ENCODE assay signal across 28 mouse cellular contexts in the genomic region with DNA sequence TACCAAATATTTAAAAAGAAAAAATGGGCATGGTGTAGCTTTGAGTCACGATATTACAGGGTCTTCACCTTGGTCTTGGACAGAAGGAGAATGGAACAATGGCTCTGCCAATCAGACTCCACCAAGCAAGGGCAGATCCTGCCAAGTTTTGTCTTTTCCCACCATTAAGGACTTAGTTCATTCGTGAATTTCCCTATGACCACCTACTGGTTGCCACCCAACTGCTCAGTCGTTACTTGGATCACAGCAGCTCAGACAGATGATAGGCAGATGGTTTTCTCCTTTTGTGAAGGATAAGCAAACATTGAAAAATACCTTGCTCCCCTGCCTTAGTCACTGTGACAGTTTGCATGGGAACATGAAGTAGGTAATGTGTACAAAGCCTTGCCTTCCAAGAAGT.
DNase-seq lines count a peak whose midpoint lies in the region; ATAC-seq and TF ChIP-seq lines count a peak whose summit lies in the region.
"Had no signal": no experiment of that assay in that cellular context is flagged by ENCODE, and none has a peak within 500 bp of the region (broad histone marks: within the 10 kb centered on the region; RNA-seq: fewer than 3 reads in every experiment).

No protein-coding gene starts in this region.

- DNase-seq in forebrain, embryonic 11.5 days (ENCODE audit: low spot score) = no peak
- DNase-seq in intestine, embryonic 14.5 days (ENCODE audit: low spot score) = peak; percentile 24
- peak; percentile 84 for DNase-seq in brain, embryonic 14.5 days (ENCODE audit: low read depth)
- no peak for DNase-seq in kidney, adult 11 months
- DNase-seq in urinary bladder, postnatal 14 days (ENCODE audit: low spot score) = no peak
- DNase-seq: adrenal gland, postnatal 10 days; adrenal gland, postnatal 36 days; B cell, adult 2 months; cerebellum, adult 11 months; cerebellum, adult 2 months; cerebellum, adult 9-11 months; cerebellum, postnatal 25 days; gastrocnemius, postnatal 10 days; gastrocnemius, postnatal 36 days; heart, postnatal 36 days had no signal

- no peak overlapping the region for H3K9ac ChIP-seq in forebrain, embryonic 13.5 days
- H3K9ac ChIP-seq in forebrain, embryonic 11.5 days (ENCODE audit: low read length) = no peak overlapping the region
- H3K9ac ChIP-seq in intestine, embryonic 14.5 days (ENCODE audit: low read length) = no peak overlapping the region
- no peak overlapping the region for H3K9ac ChIP-seq in intestine, embryonic 15.5 days
- no peak overlapping the region for H3K9ac ChIP-seq in forebrain, embryonic 16.5 days (replicated peaks; ENCODE audit: low read depth, low read length)
- H3K9ac ChIP-seq: embryonic facial prominence, embryonic 12.5 days; embryonic facial prominence, embryonic 15.5 days; hindbrain, embryonic 13.5 days had no signal

- no peaks in the 10 kb centered on the region for H3K36me3 ChIP-seq in forebrain, embryonic 13.5 days (ENCODE audit: poor library complexity, severe bottlenecking)
- no peaks in the 10 kb centered on the region for H3K36me3 ChIP-seq in forebrain, embryonic 11.5 days (ENCODE audit: control insufficient read depth, insufficient read depth, low read length)
- no peaks in the 10 kb centered on the region for H3K36me3 ChIP-seq in intestine, embryonic 14.5 days (ENCODE audit: control insufficient read depth, insufficient read depth, low read length)
- H3K36me3 ChIP-seq in intestine, embryonic 15.5 days = no peaks in the 10 kb centered on the region
- no peaks in the 10 kb centered on the region for H3K36me3 ChIP-seq in forebrain, embryonic 16.5 days (ENCODE audit: control insufficient read depth, insufficient read depth)
- H3K36me3 ChIP-seq: embryonic facial prominence, embryonic 12.5 days; embryonic facial prominence, embryonic 15.5 days; G1E; hindbrain, embryonic 10.5 days; hindbrain, embryonic 13.5 days had no signal

- H3K27me3 ChIP-seq in forebrain, embryonic 13.5 days = no peaks in the 10 kb centered on the region
- H3K27me3 ChIP-seq in forebrain, embryonic 11.5 days (ENCODE audit: control insufficient read depth, insufficient read depth, low read length) = no peaks in the 10 kb centered on the region
- H3K27me3 ChIP-seq in intestine, embryonic 14.5 days (replicated peaks; ENCODE audit: control insufficient read depth, insufficient read depth, low read length) = no peaks in the 10 kb centered on the region
- H3K27me3 ChIP-seq in intestine, embryonic 15.5 days (replicated peaks) = no peaks in the 10 kb centered on the region
- H3K27me3 ChIP-seq in forebrain, embryonic 16.5 days (replicated peaks; ENCODE audit: control insufficient read depth, insufficient read depth, low read length) = no peaks in the 10 kb centered on the region
- H3K27me3 ChIP-seq: CH12.LX; embryonic facial prominence, embryonic 12.5 days; embryonic facial prominence, embryonic 15.5 days; hindbrain, embryonic 13.5 days; Patski had no signal

- TF ChIP-seq POLR2A in brain, embryonic 14.5 days (IDR thresholded peaks at IDR 0.05; ENCODE audit: borderline replicate concordance, extremely low read depth, insufficient read depth, insufficient read length, poor library complexity, severe bottlenecking) = no peak

- H3K27ac ChIP-seq in forebrain, embryonic 13.5 days = peak overlapping the region; percentile 78; the same call in 1 of the 2 replicates
- no peak overlapping the region for H3K27ac ChIP-seq in forebrain, embryonic 11.5 days (ENCODE audit: low read depth, low read length)
- H3K27ac ChIP-seq in intestine, embryonic 14.5 days (ENCODE audit: low read depth) = no peak overlapping the region
- no peak overlapping the region for H3K27ac ChIP-seq in intestine, embryonic 15.5 days
- H3K27ac ChIP-seq in forebrain, embryonic 16.5 days (ENCODE audit: low read length) = peak overlapping the region; percentile 57
- H3K27ac ChIP-seq: embryonic facial prominence, embryonic 15.5 days; hindbrain, embryonic 10.5 days had no signal

- H3K9me3 ChIP-seq in forebrain, embryonic 13.5 days (replicated peaks) = peaks cover 10% of the 10 kb centered on the region; the same call in 1 of the 2 replicates
- no peaks in the 10 kb centered on the region for H3K9me3 ChIP-seq in forebrain, embryonic 11.5 days (ENCODE audit: control insufficient read depth, low read length)
- H3K9me3 ChIP-seq in intestine, embryonic 14.5 days (ENCODE audit: control insufficient read depth, low read length) = no peaks in the 10 kb centered on the region
- H3K9me3 ChIP-seq in intestine, embryonic 15.5 days = no peaks in the 10 kb centered on the region
- H3K9me3 ChIP-seq in forebrain, embryonic 16.5 days (ENCODE audit: control insufficient read depth, low read length) = no peaks in the 10 kb centered on the region
- H3K9me3 ChIP-seq: embryonic facial prominence, embryonic 12.5 days; embryonic facial prominence, embryonic 15.5 days; hindbrain, embryonic 10.5 days; hindbrain, embryonic 13.5 days had no signal

- H3K4me2 ChIP-seq in forebrain, embryonic 13.5 days = no peak overlapping the region
- H3K4me2 ChIP-seq in forebrain, embryonic 11.5 days (ENCODE audit: low read depth, low read length, severe bottlenecking) = no peak overlapping the region
- no peak overlapping the region for H3K4me2 ChIP-seq in intestine, embryonic 14.5 days (ENCODE audit: low read length)
- no peak overlapping the region for H3K4me2 ChIP-seq in intestine, embryonic 15.5 days (replicated peaks)
- H3K4me2 ChIP-seq in forebrain, embryonic 16.5 days (ENCODE audit: low read length) = no peak overlapping the region
- H3K4me2 ChIP-seq: embryonic facial prominence, embryonic 12.5 days; embryonic facial prominence, embryonic 15.5 days; heart, embryonic 11.5 days; hindbrain, embryonic 13.5 days had no signal

- no peak for TF ChIP-seq CTCF in brain, embryonic 14.5 days (IDR thresholded peaks at IDR 0.05; ENCODE audit: borderline replicate concordance, extremely low read depth, insufficient read depth, insufficient read length)

- no peak overlapping the region for H3K4me3 ChIP-seq in forebrain, embryonic 13.5 days
- H3K4me3 ChIP-seq in forebrain, embryonic 11.5 days (ENCODE audit: low read depth, low read length) = no peak overlapping the region
- no peak overlapping the region for H3K4me3 ChIP-seq in intestine, embryonic 14.5 days (ENCODE audit: low read depth, low read length)
- H3K4me3 ChIP-seq in intestine, embryonic 15.5 days (replicated peaks) = no peak overlapping the region
- no peak overlapping the region for H3K4me3 ChIP-seq in forebrain, embryonic 16.5 days (replicated peaks; ENCODE audit: low read length)
- H3K4me3 ChIP-seq: embryonic facial prominence, embryonic 12.5 days; embryonic facial prominence, embryonic 15.5 days; hindbrain, embryonic 10.5 days; hindbrain, embryonic 13.5 days had no signal

- peaks cover 44% of the 10 kb centered on the region for H3K4me1 ChIP-seq in forebrain, embryonic 13.5 days
- peaks cover 8% of the 10 kb centered on the region; the same call in 1 of the 2 replicates for H3K4me1 ChIP-seq in forebrain, embryonic 11.5 days (replicated peaks; ENCODE audit: control insufficient read depth, insufficient read depth, low read length)
- H3K4me1 ChIP-seq in intestine, embryonic 14.5 days (replicated peaks; ENCODE audit: control insufficient read depth, insufficient read depth, low read length) = no peaks in the 10 kb centered on the region
- H3K4me1 ChIP-seq in intestine, embryonic 15.5 days (replicated peaks) = no peaks in the 10 kb centered on the region
- peaks cover 21% of the 10 kb centered on the region for H3K4me1 ChIP-seq in forebrain, embryonic 16.5 days (replicated peaks; ENCODE audit: control insufficient read depth, insufficient read depth, low read length)

- ATAC-seq in forebrain, embryonic 13.5 days = no peak
- no peak for ATAC-seq in forebrain, embryonic 11.5 days (replicated peaks; ENCODE audit: low FRiP score)
- ATAC-seq in intestine, embryonic 14.5 days (replicated peaks; ENCODE audit: low FRiP score, low TSS enrichment, low read depth) = no peak
- no peak for ATAC-seq in intestine, embryonic 15.5 days
- peak; percentile 36; the same call in 1 of the 2 replicates for ATAC-seq in forebrain, embryonic 16.5 days
- ATAC-seq: hindbrain, embryonic 16.5 days; intestine, postnatal 0 days; Patski had no signal

- WGBS in forebrain, embryonic 13.5 days = 39% methylated on average over 3 of the region's 3 CpGs
- WGBS in forebrain, embryonic 11.5 days = 65% methylated on average over 3 of the region's 3 CpGs
- WGBS in intestine, embryonic 14.5 days = 82% methylated on average over 3 of the region's 3 CpGs
- WGBS in intestine, embryonic 15.5 days = 83% methylated on average over 3 of the region's 3 CpGs
- WGBS in forebrain, embryonic 16.5 days = 18% methylated on average over 3 of the region's 3 CpGs

Comparison
In these comparisons a context has a peak if more than half of its experiments do, and no peak if none do; other contexts are left out.
1. H3K27ac ChIP-seq: peak in forebrain, embryonic 13.5 days (single experiment) and forebrain, embryonic 16.5 days (single experiment); none in forebrain, embryonic 11.5 days (single experiment), intestine, embryonic 14.5 days (single experiment) and intestine, embryonic 15.5 days (single experiment).
2. DNase-seq: peak in intestine, embryonic 14.5 days (single experiment) and brain, embryonic 14.5 days (single experiment); none in forebrain, embryonic 11.5 days (single experiment), kidney, adult 11 months (single experiment) and urinary bladder, postnatal 14 days (single experiment).